8 mouse cellular contexts compared by ENCODE assay signal in the genomic region with DNA sequence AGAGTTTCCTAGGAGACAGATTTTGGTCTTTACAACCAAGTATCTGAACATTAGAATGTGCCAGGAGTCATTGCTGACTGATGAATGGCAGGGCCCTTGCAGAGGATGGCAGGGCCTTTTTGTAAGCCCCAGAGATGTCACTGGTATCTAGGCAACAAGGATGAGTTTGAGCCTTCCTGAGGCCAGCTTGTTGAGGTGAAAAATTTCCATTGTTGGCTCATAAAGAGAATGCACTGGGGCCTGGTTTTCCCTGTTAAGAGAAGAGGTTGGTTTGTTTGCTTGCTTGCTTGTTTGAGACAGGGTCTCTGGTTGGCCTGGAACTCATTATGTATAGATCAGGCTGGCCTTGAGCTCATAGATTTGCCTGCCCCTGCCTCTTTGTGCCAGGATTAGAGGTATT. TPM values are rescaled to one million over a fixed set of nuclear protein-coding genes. Genes with fewer than 3 reads are reported as not detected.
DNase-seq lines count a peak whose midpoint lies in the region; ATAC-seq lines count a peak whose summit lies in the region.

No protein-coding gene starts in this region.

- ATAC-seq in kidney, embryonic 14.5 days (ENCODE audit: low FRiP score, low TSS enrichment), result no peak
- ATAC-seq in embryonic facial prominence, embryonic 12.5 days (ENCODE audit: insufficient number of reproducible peaks, insufficient read depth, low FRiP score, low TSS enrichment), result no peak
- no peak for ATAC-seq in neural tube, embryonic 14.5 days (ENCODE audit: low read depth)

- no peak overlapping the region for H3K27ac ChIP-seq in kidney, embryonic 14.5 days (ENCODE audit: low read depth, low read length)
- H3K27ac ChIP-seq in embryonic facial prominence, embryonic 12.5 days, result no peak overlapping the region
- H3K27ac ChIP-seq in limb, embryonic 10.5 days, result peak overlapping the region; percentile 19; the same call in 1 of the 2 replicates
- 0 out of 2 replicates have a peak overlapping the region, but pooled peaks have one; percentile 23 for H3K27ac ChIP-seq in neural tube, embryonic 14.5 days (ENCODE audit: low read depth, low read length)

- intact Hi-C loops in left cerebral cortex, postnatal 36 days (cut with DNase I), result no loop called here

- no peaks in the 10 kb centered on the region for H3K9me3 ChIP-seq in kidney, embryonic 14.5 days (ENCODE audit: control insufficient read depth, low read length)
- no peaks in the 10 kb centered on the region for H3K9me3 ChIP-seq in embryonic facial prominence, embryonic 12.5 days
- H3K9me3 ChIP-seq in limb, embryonic 10.5 days (replicated peaks), result no peaks in the 10 kb centered on the region
- no peaks in the 10 kb centered on the region for H3K9me3 ChIP-seq in neural tube, embryonic 14.5 days (ENCODE audit: control insufficient read depth, low read length)

- DNase-seq in kidney, postnatal 4 days, result no peak
- DNase-seq in limb, embryonic 10.5 days (ENCODE audit: low spot score), result no peak
- DNase-seq in left cerebral cortex, postnatal 36 days (ENCODE audit: low spot score in 2 of 2), result no peak
- DNase-seq in natural killer cell, adult 2 months (ENCODE audit: low spot score in 2 of 2), result no peak
- no peak for DNase-seq in frontal cortex, postnatal 10 days (ENCODE audit: low spot score in 2 of 2)

- H3K9ac ChIP-seq in kidney, embryonic 14.5 days (ENCODE audit: low read depth, low read length), result peak overlapping the region; percentile 98; the same call in 1 of the 2 replicates
- H3K9ac ChIP-seq in embryonic facial prominence, embryonic 12.5 days, result peak overlapping the region; percentile 86
- peak overlapping the region; percentile 99 for H3K9ac ChIP-seq in neural tube, embryonic 14.5 days (replicated peaks; ENCODE audit: low read depth, low read length)

- peak overlapping the region; percentile 78 for H3K4me2 ChIP-seq in kidney, embryonic 14.5 days (replicated peaks; ENCODE audit: low read depth, low read length)
- H3K4me2 ChIP-seq in embryonic facial prominence, embryonic 12.5 days (replicated peaks), result peak overlapping the region; percentile 82
- peak overlapping the region; percentile 91 for H3K4me2 ChIP-seq in neural tube, embryonic 14.5 days (ENCODE audit: low read depth, low read length)

- peaks cover 28% of the 10 kb centered on the region for H3K4me1 ChIP-seq in kidney, embryonic 14.5 days (ENCODE audit: control insufficient read depth, insufficient read depth, low read length)
- H3K4me1 ChIP-seq in embryonic facial prominence, embryonic 12.5 days, result peaks cover 58% of the 10 kb centered on the region
- H3K4me1 ChIP-seq in limb, embryonic 10.5 days, result peaks cover 45% of the 10 kb centered on the region
- peaks cover 43% of the 10 kb centered on the region for H3K4me1 ChIP-seq in neural tube, embryonic 14.5 days (ENCODE audit: control insufficient read depth, insufficient read depth, low read length)

- no peaks in the 10 kb centered on the region for H3K27me3 ChIP-seq in kidney, embryonic 14.5 days (ENCODE audit: control insufficient read depth, insufficient read depth, low read length)
- no peaks in the 10 kb centered on the region for H3K27me3 ChIP-seq in embryonic facial prominence, embryonic 12.5 days
- no peaks in the 10 kb centered on the region for H3K27me3 ChIP-seq in limb, embryonic 10.5 days (ENCODE audit: low read depth, poor library complexity, severe bottlenecking)
- H3K27me3 ChIP-seq in neural tube, embryonic 14.5 days (ENCODE audit: control insufficient read depth, insufficient read depth, low read length), result no peaks in the 10 kb centered on the region

- H3K4me3 ChIP-seq in kidney, embryonic 14.5 days (ENCODE audit: low read length), result peak overlapping the region; percentile 75; the same call in 1 of the 2 replicates
- peak overlapping the region; percentile 91 for H3K4me3 ChIP-seq in embryonic facial prominence, embryonic 12.5 days
- H3K4me3 ChIP-seq in limb, embryonic 10.5 days, result peak overlapping the region; percentile 96
- peak overlapping the region; percentile 83 for H3K4me3 ChIP-seq in neural tube, embryonic 14.5 days (ENCODE audit: low read depth, low read length)

- peaks cover 8% of the 10 kb centered on the region; the same call in 1 of the 2 replicates for H3K36me3 ChIP-seq in kidney, embryonic 14.5 days (ENCODE audit: control insufficient read depth, insufficient read depth, low read length)
- 0 out of 2 replicates have a peak, but pooled peaks cover 5% of the 10 kb centered on the region for H3K36me3 ChIP-seq in embryonic facial prominence, embryonic 12.5 days
- H3K36me3 ChIP-seq in limb, embryonic 10.5 days, result peaks cover 42% of the 10 kb centered on the region
- 0 out of 2 replicates have a peak, but pooled peaks cover 2% of the 10 kb centered on the region for H3K36me3 ChIP-seq in neural tube, embryonic 14.5 days (ENCODE audit: control insufficient read depth, insufficient read depth, low read length)

RNA-seq across cellular contexts. Expression of gene Ip6k2, which starts 1.8 kb away (rescaled TPM):
- polyA plus RNA-seq in kidney, embryonic 14.5 days (2014; fragmentation: Nextera tagmentation; extraction: Ambion mirVana), result 125 and 134 TPM in 2 replicates
- polyA plus RNA-seq in embryonic facial prominence, embryonic 12.5 days (2016; fragmentation: Nextera tagmentation; extraction: Ambion mirVana), result 145 and 147 TPM in 2 replicates
- polyA plus RNA-seq in limb, embryonic 10.5 days (2016; fragmentation: Nextera tagmentation; extraction: Ambion mirVana), result 93.9 and 121 TPM in 2 replicates
- 268 and 320 TPM in 2 replicates for polyA plus RNA-seq in neural tube, embryonic 14.5 days (2014; fragmentation: Nextera tagmentation; extraction: Ambion mirVana)
- 100 to 1,000 TPM; 155 to 158 TPM for total RNA-seq in left cerebral cortex, postnatal 36 days (2021)

RNA-seq across cellular contexts. Expression of gene Nckipsd, which starts 22.8 kb away (rescaled TPM):
- polyA plus RNA-seq in kidney, embryonic 14.5 days (2014; fragmentation: Nextera tagmentation; extraction: Ambion mirVana), result 9.0 and 21.7 TPM in 2 replicates
- polyA plus RNA-seq in embryonic facial prominence, embryonic 12.5 days (2016; fragmentation: Nextera tagmentation; extraction: Ambion mirVana), result 24.2 and 25.7 TPM in 2 replicates
- polyA plus RNA-seq in limb, embryonic 10.5 days (2016; fragmentation: Nextera tagmentation; extraction: Ambion mirVana), result 13.0 and 21.0 TPM in 2 replicates
- 25.4 and 30.0 TPM in 2 replicates for polyA plus RNA-seq in neural tube, embryonic 14.5 days (2014; fragmentation: Nextera tagmentation; extraction: Ambion mirVana)
- 10 to 100 TPM; 56.0 to 60.6 TPM for total RNA-seq in left cerebral cortex, postnatal 36 days (2021)

RNA-seq across cellular contexts. Expression of gene Celsr3, which starts 40.7 kb away (rescaled TPM):
- polyA plus RNA-seq in kidney, embryonic 14.5 days (2014; fragmentation: Nextera tagmentation; extraction: Ambion mirVana), result 0.04 and 0.17 TPM in 2 replicates
- 1.2 and 2.1 TPM in 2 replicates for polyA plus RNA-seq in embryonic facial prominence, embryonic 12.5 days (2016; fragmentation: Nextera tagmentation; extraction: Ambion mirVana)
- 0.06 and 0.14 TPM in 2 replicates for polyA plus RNA-seq in limb, embryonic 10.5 days (2016; fragmentation: Nextera tagmentation; extraction: Ambion mirVana)
- 18.5 and 21.6 TPM in 2 replicates for polyA plus RNA-seq in neural tube, embryonic 14.5 days (2014; fragmentation: Nextera tagmentation; extraction: Ambion mirVana)
- 10 to 100 TPM; 43.4 to 74.0 TPM for total RNA-seq in left cerebral cortex, postnatal 36 days (2021)

Comparison
In these comparisons a context has a peak if more than half of its experiments do, and no peak if none do; other contexts are left out.
1. H3K27ac ChIP-seq: peak in limb, embryonic 10.5 days (single experiment) and neural tube, embryonic 14.5 days (single experiment); none in kidney, embryonic 14.5 days (single experiment) and embryonic facial prominence, embryonic 12.5 days (single experiment).
2. Peak in every context shown above with its lines, with median percentiles within 50 percentile points of each other: H3K4me2 ChIP-seq, H3K4me3 ChIP-seq and H3K9ac ChIP-seq.